8 mouse cellular contexts compared by ENCODE assay signal in genomic region chr4:148463208-148463960, GRCm38 (mm10). TPM values are rescaled to one million over a fixed set of nuclear protein-coding genes. Genes with fewer than 3 reads are reported as not detected.
DNase-seq lines count a peak whose midpoint lies in the region; ATAC-seq and TF ChIP-seq lines count a peak whose summit lies in the region.

No protein-coding gene starts in this region.

- H3K27me3 ChIP-seq in heart, embryonic 10.5 days (ENCODE audit: insufficient read depth, poor library complexity, severe bottlenecking), result no peaks in the 10 kb centered on the region
- no peaks in the 10 kb centered on the region for H3K27me3 ChIP-seq in liver, embryonic 12.5 days (replicated peaks)
- H3K27me3 ChIP-seq in splenic B cell, adult 2 months (ENCODE audit: control insufficient read depth, insufficient read depth, low read length, poor library complexity, severe bottlenecking), result no peaks in the 10 kb centered on the region

- ATAC-seq in liver, embryonic 12.5 days, result peak; percentile 27

- H3K9ac ChIP-seq in liver, embryonic 12.5 days, result no peak overlapping the region

- DNase-seq in heart, postnatal 10 days, result peak; percentile 47 to 65
- no peak for DNase-seq in heart, embryonic 10.5 days (ENCODE audit: low spot score)
- DNase-seq in B cell, adult 2 months, result peak; percentile 7 to 8
- peak; percentile 14 to 49 for DNase-seq in heart, postnatal 14 days
- DNase-seq in splenic B cell, adult 2 months (ENCODE audit: low read depth, low spot score), result peak; percentile 38
- DNase-seq in frontal cortex, postnatal 14 days (ENCODE audit: low spot score in 2 of 2), result no peak

- no peak overlapping the region for H3K4me3 ChIP-seq in heart, embryonic 10.5 days
- H3K4me3 ChIP-seq in bone marrow macrophage, adult 2 months (ENCODE audit: insufficient read depth, low read length), result no peak overlapping the region
- H3K4me3 ChIP-seq in liver, embryonic 12.5 days, result no peak overlapping the region

- no peak overlapping the region for H3K27ac ChIP-seq in heart, embryonic 10.5 days
- H3K27ac ChIP-seq in bone marrow macrophage, adult 2 months (ENCODE audit: insufficient read depth, low read depth, low read length), result no peak overlapping the region
- no peak overlapping the region for H3K27ac ChIP-seq in liver, embryonic 12.5 days

- WGBS in heart, embryonic 10.5 days, result 85% methylated on average over 14 of the region's 14 CpGs
- 82% methylated on average over 14 of the region's 14 CpGs for WGBS in liver, embryonic 12.5 days (ENCODE audit: insufficient replicate concordance)

- no peaks in the 10 kb centered on the region for H3K4me1 ChIP-seq in heart, embryonic 10.5 days
- H3K4me1 ChIP-seq in bone marrow macrophage, adult 2 months (ENCODE audit: control insufficient read depth, insufficient read depth, low read length), result no peaks in the 10 kb centered on the region; the same call in 1 of the 2 replicates
- no peaks in the 10 kb centered on the region for H3K4me1 ChIP-seq in liver, embryonic 12.5 days

- TF ChIP-seq CTCF in bone marrow macrophage, adult 2 months (IDR thresholded peaks at IDR 0.05; ENCODE audit: low read depth, low read length), result peak; percentile 46

- TF ChIP-seq POLR2A in bone marrow macrophage, adult 2 months (IDR thresholded peaks at IDR 0.05; ENCODE audit: borderline replicate concordance, low read depth, low read length), result no peak

- intact Hi-C loops in heart, postnatal 10 days (cut with DNase I), result no loop called here
- intact Hi-C loops in heart, postnatal 14 days (cut with DNase I), result no loop called here

- H3K36me3 ChIP-seq in heart, embryonic 10.5 days, result peaks cover 98% of the 10 kb centered on the region
- peaks cover 98% of the 10 kb centered on the region for H3K36me3 ChIP-seq in liver, embryonic 12.5 days
- peaks cover 7% of the 10 kb centered on the region for H3K36me3 ChIP-seq in splenic B cell, adult 2 months (ENCODE audit: control insufficient read depth, insufficient read depth, low read length, poor library complexity, severe bottlenecking)

- H3K4me2 ChIP-seq in liver, embryonic 12.5 days, result no peak overlapping the region

- no peaks in the 10 kb centered on the region for H3K9me3 ChIP-seq in heart, embryonic 10.5 days
- no peaks in the 10 kb centered on the region for H3K9me3 ChIP-seq in liver, embryonic 12.5 days (replicated peaks)

RNA-seq across cellular contexts. Expression of gene Mtor, which starts 15.0 kb away (rescaled TPM):
- 10 to 100 TPM; 57.5 to 59.4 TPM for total RNA-seq in heart, postnatal 10 days (2021)
- polyA plus RNA-seq in heart, embryonic 10.5 days (2016; fragmentation: Nextera tagmentation; extraction: Ambion mirVana), result 17.3 and 19.9 TPM in 2 replicates
- polyA plus RNA-seq in bone marrow macrophage, adult 2 months (2012; ENCODE audit: insufficient read depth, insufficient read length, missing spikeins), result 10.0 and 14.1 TPM in 2 replicates
- total RNA-seq in heart, postnatal 14 days (2021), result 10 to 100 TPM; 46.6 to 51.9 TPM
- 13.1 and 13.5 TPM in 2 replicates for polyA plus RNA-seq in liver, embryonic 12.5 days (2016; fragmentation: Nextera tagmentation; extraction: Ambion mirVana)

RNA-seq across cellular contexts. Expression of gene Ubiad1, which starts 18.8 kb away (rescaled TPM):
- 10 to 100 TPM; 22.7 TPM for total RNA-seq in heart, postnatal 10 days (2021)
- 24.7 and 26.9 TPM in 2 replicates for polyA plus RNA-seq in heart, embryonic 10.5 days (2016; fragmentation: Nextera tagmentation; extraction: Ambion mirVana)
- 5.1 and 6.9 TPM in 2 replicates for polyA plus RNA-seq in bone marrow macrophage, adult 2 months (2012; ENCODE audit: insufficient read depth, insufficient read length, missing spikeins)
- total RNA-seq in heart, postnatal 14 days (2021), result 10 to 100 TPM; 18.9 to 22.1 TPM
- polyA plus RNA-seq in liver, embryonic 12.5 days (2016; fragmentation: Nextera tagmentation; extraction: Ambion mirVana), result 18.3 and 18.4 TPM in 2 replicates

RNA-seq across cellular contexts. Expression of gene Angptl7, which starts 36.9 kb away (rescaled TPM):
- total RNA-seq in heart, postnatal 10 days (2021), result 1 to 10 TPM; 3.3 to 4.8 TPM
- 2.8 and 4.3 TPM in 2 replicates for polyA plus RNA-seq in heart, embryonic 10.5 days (2016; fragmentation: Nextera tagmentation; extraction: Ambion mirVana)
- 0.68 TPM in 1 of 2 replicates, not detected in the other for polyA plus RNA-seq in bone marrow macrophage, adult 2 months (2012; ENCODE audit: insufficient read depth, insufficient read length, missing spikeins)
- total RNA-seq in heart, postnatal 14 days (2021), result 1 to 10 TPM; 2.8 to 5.7 TPM
- polyA plus RNA-seq in liver, embryonic 12.5 days (2016; fragmentation: Nextera tagmentation; extraction: Ambion mirVana), result 0.29 and 0.37 TPM in 2 replicates

Comparison
In these comparisons a context has a peak if more than half of its experiments do, and no peak if none do; other contexts are left out.
1. DNase-seq: peak in heart, postnatal 10 days (2 of 2), B cell, adult 2 months (2 of 2), heart, postnatal 14 days (2 of 2) and splenic B cell, adult 2 months (single experiment); none in heart, embryonic 10.5 days (single experiment) and frontal cortex, postnatal 14 days (0 of 2).